Mouse (Mus musculus) liver, embryonic 14.5 days (tissue): ENCODE measurements around the gene S100a4. TPM values are rescaled to one million over a fixed set of nuclear protein-coding genes. Genes with fewer than 3 reads are reported as not detected.

Experiments used
- ATAC-seq: fragments of 200-750 bp; cut with Nextera tagmentation; 2 replicates; pipeline ENCODE4 v1.8.0; 2017; ENCODE audit warnings: moderate number of reproducible peaks, mild to moderate bottlenecking, moderate library complexity; ENCODE audit not compliant: insufficient read depth
- DNase-seq, 3 experiments: peaks; one replicate each; pipeline ENCODE4 v3.0.0-alpha.2; 2012 to 2013; ENCODE audit warnings: low read depth in 3 of 3, low spot score in 3 of 3
- H3K27ac ChIP-seq: fragments of 300-500 bp; sonication (generic); 2 replicates; pipeline ENCODE4 v1.5.1; 2014; ENCODE audit warnings: moderate library complexity, mild to moderate bottlenecking, control low read depth, inconsistent platforms
- H3K27me3 ChIP-seq: fragments of 300-500 bp; sonication (generic); 2 replicates; pipeline ENCODE4 v1.6.1; 2014; ENCODE audit warnings: mild to moderate bottlenecking, low read length, moderate library complexity; ENCODE audit not compliant: control insufficient read depth, insufficient read depth
- H3K36me3 ChIP-seq: fragments of 300-500 bp; sonication (generic); replicated peaks from 2 replicates; pipeline ENCODE4 v1.6.1; 2014; ENCODE audit warnings: low read depth; ENCODE audit not compliant: control insufficient read depth, insufficient read depth
- H3K4me1 ChIP-seq, 2 experiments: fragments of 200-500 bp in 1 of 2; fragments of 300-500 bp in 1 of 2; sonication (generic) in 1 of 2; replicated peaks; 2 replicates each; pipeline ENCODE4 v1.6.1; 2012 to 2014; ENCODE audit warnings: antibody characterized with exemption in 1 of 2, inconsistent platforms in 1 of 2, low read length in 1 of 2; ENCODE audit not compliant: control insufficient read depth in 2 of 2, insufficient read depth in 2 of 2
- H3K4me2 ChIP-seq: fragments of 300-500 bp; sonication (generic); 2 replicates; pipeline ENCODE4 v1.6.1; 2014; ENCODE audit warnings: low read depth, mild to moderate bottlenecking, control low read depth, moderate library complexity
- H3K4me3 ChIP-seq, 2 experiments: fragments of 200-500 bp in 1 of 2; fragments of 300-500 bp in 1 of 2; sonication (generic) in 1 of 2; 2 replicates each; pipeline ENCODE4 v1.5.1; 2012 to 2014; ENCODE audit warnings: low read depth in 2 of 2, low read length in 2 of 2, mild to moderate bottlenecking in 2 of 2, control low read depth in 1 of 2, inconsistent platforms in 1 of 2, moderate library complexity in 1 of 2; ENCODE audit not compliant: insufficient read depth in 1 of 2
- H3K9ac ChIP-seq: fragments of 300-500 bp; sonication (generic); replicated peaks from 2 replicates; pipeline ENCODE4 v1.6.1; 2014; ENCODE audit warnings: mild to moderate bottlenecking, control low read depth, moderate library complexity
- H3K9me3 ChIP-seq: fragments of 300-500 bp; sonication (generic); 2 replicates; pipeline ENCODE4 v1.6.1; 2016; ENCODE audit warnings: low read length, mixed read lengths; ENCODE audit not compliant: control insufficient read depth
- CTCF ChIP-seq: IDR thresholded peaks from 2 replicates; pipeline ENCODE4 v1.5.1; 2016; ENCODE audit warnings: antibody characterized with exemption, low read depth, control low read depth
- EP300 ChIP-seq: IDR thresholded peaks from 2 replicates; pipeline ENCODE4 v1.6.1; 2016; ENCODE audit warnings: antibody characterized with exemption, low read depth
- WGBS: fragments of 180-500 bp; shearing (Covaris S2); extraction: QIAGEN DNeasy Blood & Tissue Kit; methylation state at CpG from one replicate; pipeline ENCODE4 v1.1.7; 2014; ENCODE audit not compliant: insufficient replicate concordance; 5-methylcytosine and 5-hydroxymethylcytosine counted together
- polyA plus RNA-seq, 2 experiments: library from polyadenylated mRNA; depleted of rRNA in 1 of 2; stranded (reverse) in 1 of 2; unstranded in 1 of 2; fragments of >200 nt; fragmentation: Nextera tagmentation in 1 of 2; extraction: Ambion mirVana in 1 of 2; gene quantifications; 2 replicates each; pipeline versions ENCODE4 v1.2.1 to v1.2.3; 2012 to 2014

The S100a4 gene
- polyA plus RNA-seq, 2 experiments, result 1.0 to 2.0 TPM

DNA sequence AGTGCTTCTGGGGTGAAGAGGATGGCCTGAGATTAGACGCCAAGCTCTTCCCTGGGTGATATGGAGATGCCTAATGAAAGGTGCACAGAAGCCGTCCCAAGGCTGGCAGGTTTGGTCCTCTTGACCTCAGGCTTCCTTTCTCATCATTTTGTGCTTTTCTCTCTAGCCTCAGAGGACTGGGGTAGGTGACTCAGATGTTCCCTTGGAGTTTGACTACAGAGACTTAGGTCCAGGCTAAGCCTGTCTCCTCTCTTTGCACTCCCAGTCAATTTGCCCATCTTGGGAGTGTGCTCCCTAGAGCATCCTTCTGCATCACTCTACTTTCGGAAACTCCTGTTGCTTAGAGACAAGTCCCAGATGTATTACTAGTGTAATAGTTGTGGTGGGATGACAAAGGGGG is 3.8 kb downstream of the S100a4 start:
- DNase-seq (no peak), ATAC-seq (no peak)
- 51% methylated on average over 3 of the region's 3 CpGs for WGBS
- Histone ChIP-seq H3K36me3 (no peaks in the 10 kb centered on the region), H3K4me2 (no peak overlapping the region), H3K9me3 (no peaks in the 10 kb centered on the region), H3K4me3 (no peak overlapping the region), H3K9ac (no peak overlapping the region), H3K27me3 (no peaks in the 10 kb centered on the region), H3K4me1 (peaks cover 0 to 3% of the 10 kb centered on the region in 2 experiments; a peak in 1 of 4 replicates), H3K27ac (no peak overlapping the region)
- no peak for TF ChIP-seq EP300
- no peak for TF ChIP-seq CTCF

- peaks cover 0 to 3% of the 10 kb centered on the region in 2 experiments; a peak in 1 of 4 replicates for H3K4me1 ChIP-seq
- no peaks in the 10 kb centered on the region for H3K36me3 ChIP-seq
- no peak within 1 kb of the TSS for H3K27ac ChIP-seq
- no peaks in the 10 kb centered on the region for H3K9me3 ChIP-seq
- no peak within 1 kb of the TSS for H3K4me2 ChIP-seq
- H3K4me3 ChIP-seq, result no peak within 1 kb of the TSS
- TF ChIP-seq CTCF, result no peak
- TF ChIP-seq EP300, result no peak
- H3K27me3 ChIP-seq, result no peaks in the 10 kb centered on the region
- no peak within 1 kb of the TSS for H3K9ac ChIP-seq
- ATAC-seq (no peak), DNase-seq (no peak)
- WGBS, result 31% methylated on average over 3 of the region's 3 CpGs
Observed at GRCm38 (mm10) chr3:90608223-90608622, 4.7 kb downstream of the S100a4 start, which contains the start of gene S100a5. Gene S100a5, plus strand, starts transcription at chr3:90608523.

DNA sequence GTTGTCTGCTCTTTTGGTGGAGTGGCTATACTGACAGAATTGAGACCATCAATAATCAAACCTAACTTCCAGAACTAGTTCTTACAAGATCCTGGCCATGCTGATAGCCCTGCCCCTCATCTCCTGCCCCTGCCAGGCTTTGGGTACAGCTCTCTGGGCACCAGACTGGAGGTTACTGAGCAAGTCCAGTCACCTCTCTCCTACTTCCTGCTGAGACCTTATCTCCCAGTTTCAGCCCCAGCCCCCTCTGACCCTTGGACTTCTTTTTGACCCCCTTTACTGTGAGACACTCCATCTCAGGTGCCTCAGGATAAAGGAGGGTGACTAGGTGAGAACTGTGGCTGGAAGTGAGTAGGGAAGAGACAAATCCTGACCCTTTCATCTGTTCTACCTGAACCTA is 5.5 kb downstream of the S100a4 start:
- peaks cover 0 to 3% of the 10 kb centered on the region in 2 experiments; a peak in 1 of 4 replicates for H3K4me1 ChIP-seq
- DNase-seq, result no peak
- no peak for ATAC-seq
- H3K4me3 ChIP-seq, result no peak overlapping the region
- H3K36me3 ChIP-seq, result no peaks in the 10 kb centered on the region
- TF ChIP-seq CTCF (no peak), EP300 (no peak)
- H3K27ac ChIP-seq, result no peak overlapping the region
- no peaks in the 10 kb centered on the region for H3K9me3 ChIP-seq
- no peak overlapping the region for H3K9ac ChIP-seq
- H3K4me2 ChIP-seq, result no peak overlapping the region
- H3K27me3 ChIP-seq, result no peaks in the 10 kb centered on the region

- H3K4me3 ChIP-seq, result no peak overlapping the region
- ATAC-seq (no peak), DNase-seq (no peak)
- no peak overlapping the region for H3K27ac ChIP-seq
- 59% methylated on average over 3 of the region's 3 CpGs for WGBS
- no peak overlapping the region for H3K4me2 ChIP-seq
- no peaks in the 10 kb centered on the region for H3K4me1 ChIP-seq
- H3K9ac ChIP-seq, result no peak overlapping the region
- no peaks in the 10 kb centered on the region for H3K9me3 ChIP-seq
- no peaks in the 10 kb centered on the region for H3K27me3 ChIP-seq
- H3K36me3 ChIP-seq, result no peaks in the 10 kb centered on the region
- TF ChIP-seq EP300 (no peak), CTCF (no peak)
Observed at GRCm38 (mm10) chr3:90611494-90611893, 7.9 kb downstream of the S100a4 start.

DNA sequence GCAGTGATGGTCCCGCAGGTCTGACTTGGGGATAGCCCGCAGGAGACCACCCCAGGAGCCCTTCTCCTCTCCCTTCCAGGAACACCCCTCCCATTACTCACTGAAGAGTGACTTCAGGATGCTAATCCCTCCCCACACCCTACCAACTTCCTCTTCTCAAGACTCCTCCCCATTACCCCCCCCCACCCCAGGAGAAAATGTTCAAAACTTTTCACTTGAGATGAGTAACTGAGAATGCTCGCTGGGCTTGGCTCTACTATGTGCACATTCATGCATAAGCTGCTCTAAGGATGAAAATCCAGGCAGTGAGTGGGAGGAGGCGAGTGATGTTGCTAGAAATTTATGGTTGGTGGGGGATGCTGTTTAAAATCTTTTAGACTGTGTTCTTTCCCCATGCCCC is 8.5 kb downstream of the S100a4 start:
- Histone ChIP-seq H3K4me1 (no peaks in the 10 kb centered on the region), H3K36me3 (no peaks in the 10 kb centered on the region), H3K9ac (no peak overlapping the region), H3K27ac (no peak overlapping the region), H3K4me3 (no peak overlapping the region), H3K27me3 (no peaks in the 10 kb centered on the region), H3K4me2 (no peak overlapping the region), H3K9me3 (no peaks in the 10 kb centered on the region)
- ATAC-seq (no peak), DNase-seq (no peak)
- WGBS, result 19% methylated on average over 4 of the region's 4 CpGs
- no peak for TF ChIP-seq CTCF
- TF ChIP-seq EP300, result no peak
